Mouse (Mus musculus) liver, embryonic 14.5 days (tissue): ENCODE results near the gene 4933428G20Rik.

Experiments
- CTCF ChIP-seq: IDR thresholded peaks from 2 replicates; pipeline ENCODE4 v1.5.1; 2016; ENCODE audit warnings: antibody characterized with exemption, low read depth, control low read depth
- EP300 ChIP-seq: IDR thresholded peaks from 2 replicates; pipeline ENCODE4 v1.6.1; 2016; ENCODE audit warnings: antibody characterized with exemption, low read depth

GRCm38 (mm10) chr11:97534442-97535307 lies 34.5 kb upstream of the 4933428G20Rik start:
- TF ChIP-seq CTCF (no peak), EP300 (no peak)
